Mouse (Mus musculus) cerebellum, adult 2 months (tissue): Measurements from ENCODE around the gene Tut4. TPM values are rescaled to one million over a fixed set of nuclear protein-coding genes. Genes with fewer than 3 reads are reported as not detected.
A peak's percentile ranks its signal among the peaks of the same experiment; 100 is the strongest.

Experiments
- DNase-seq, 2 experiments: peaks; one replicate each; pipeline ENCODE4 v3.0.0; 2021
- H3K27ac ChIP-seq: fragments of 200-500 bp; 2 replicates; pipeline ENCODE4 v1.5.1; 2012; ENCODE audit warnings: low read length, control low read depth, inconsistent platforms; ENCODE audit not compliant: insufficient read depth
- H3K27me3 ChIP-seq: fragments of 200-500 bp; 2 replicates; pipeline ENCODE4 v1.6.1; 2012; ENCODE audit warnings: inconsistent platforms, mild to moderate bottlenecking, low read length, moderate library complexity; ENCODE audit not compliant: control insufficient read depth, insufficient read depth
- H3K4me1 ChIP-seq: fragments of 200-500 bp; 2 replicates; pipeline ENCODE4 v1.6.1; 2011; ENCODE audit warnings: low read length; ENCODE audit not compliant: control insufficient read depth, insufficient read depth
- H3K4me3 ChIP-seq: fragments of 200-500 bp; replicated peaks from 2 replicates; pipeline ENCODE3; 2011; ENCODE audit warnings: mild to moderate bottlenecking, low read depth, low read length, control low read depth; ENCODE audit not compliant: insufficient read depth
- CTCF ChIP-seq: fragments of 200-500 bp; IDR thresholded peaks from 2 replicates; pipeline ENCODE4 v1.5.1; 2011; ENCODE audit warnings: low read depth, mild to moderate bottlenecking, control low read depth, low read length, moderate library complexity, borderline replicate concordance; ENCODE audit not compliant: insufficient read depth
- POLR2A ChIP-seq: fragments of 200-500 bp; IDR thresholded peaks from 2 replicates; pipeline ENCODE4 v1.6.1; 2011; ENCODE audit warnings: low read length, control low read depth, borderline replicate concordance; ENCODE audit not compliant: insufficient read depth
- WGBS: fragments of 180-500 bp; shearing (Covaris S2); methylation state at CpG from one replicate; pipeline ENCODE4 v1.1.7; 2018; 5-methylcytosine and 5-hydroxymethylcytosine counted together
- polyA plus RNA-seq: library from polyadenylated mRNA; depleted of rRNA; stranded (reverse); fragments of >200 nt; gene quantifications from 2 replicates; pipeline ENCODE4 v1.2.3, GENCODE M21; 2012

Gene Tut4
- polyA plus RNA-seq, 1 experiment = 76.7 TPM

DNA sequence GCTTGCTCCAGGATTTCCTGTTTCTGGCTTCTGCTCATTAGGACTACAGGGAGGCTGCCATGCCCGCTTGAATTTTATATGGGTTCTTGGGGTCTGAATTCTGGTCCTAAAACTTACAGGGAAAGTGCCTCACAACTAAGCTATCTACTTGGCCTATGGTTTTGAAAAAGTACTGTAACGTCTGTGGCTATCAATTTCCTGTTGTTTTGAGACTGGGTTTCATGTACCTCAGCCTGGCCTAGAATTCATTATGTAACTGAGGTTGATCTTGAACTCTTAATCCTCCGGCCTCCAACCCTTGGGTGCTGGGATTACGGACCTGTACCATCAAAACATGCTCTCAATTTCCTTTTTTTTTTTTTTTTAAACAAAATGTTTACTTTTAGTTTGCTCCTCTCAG lies 25.0 kb upstream of the Tut4 start:
- TF ChIP-seq CTCF = no peak
- no peak for TF ChIP-seq POLR2A
- DNase-seq = no peak
- Histone ChIP-seq H3K27me3 (no peaks in the 10 kb centered on the region), H3K4me1 (peaks cover 3% of the 10 kb centered on the region; the same call in 1 of the 2 replicates), H3K4me3 (no peak overlapping the region), H3K27ac (no peak overlapping the region)
- WGBS = 88% methylated on average over 4 of the region's 4 CpGs

GRCm38 (mm10) chr4:108434781-108435180 lies 24.4 kb upstream of the Tut4 start:
- no peak overlapping the region for H3K27ac ChIP-seq
- H3K4me1 ChIP-seq = peaks cover 3% of the 10 kb centered on the region; the same call in 1 of the 2 replicates
- no peak for TF ChIP-seq CTCF
- TF ChIP-seq POLR2A = no peak
- no peaks in the 10 kb centered on the region for H3K27me3 ChIP-seq
- no peak for DNase-seq
- WGBS = over 99% methylated on average over 3 of the region's 3 CpGs
- no peak overlapping the region for H3K4me3 ChIP-seq

GRCm38 (mm10) chr4:108435646-108436045 lies 23.6 kb upstream of the Tut4 start:
- Histone ChIP-seq H3K4me3 (no peak overlapping the region), H3K4me1 (peaks cover 3% of the 10 kb centered on the region; the same call in 1 of the 2 replicates), H3K27me3 (no peaks in the 10 kb centered on the region), H3K27ac (no peak overlapping the region)
- TF ChIP-seq POLR2A (no peak), CTCF (no peak)
- 85% methylated on average over 3 of the region's 3 CpGs for WGBS
- DNase-seq = no peak

DNA sequence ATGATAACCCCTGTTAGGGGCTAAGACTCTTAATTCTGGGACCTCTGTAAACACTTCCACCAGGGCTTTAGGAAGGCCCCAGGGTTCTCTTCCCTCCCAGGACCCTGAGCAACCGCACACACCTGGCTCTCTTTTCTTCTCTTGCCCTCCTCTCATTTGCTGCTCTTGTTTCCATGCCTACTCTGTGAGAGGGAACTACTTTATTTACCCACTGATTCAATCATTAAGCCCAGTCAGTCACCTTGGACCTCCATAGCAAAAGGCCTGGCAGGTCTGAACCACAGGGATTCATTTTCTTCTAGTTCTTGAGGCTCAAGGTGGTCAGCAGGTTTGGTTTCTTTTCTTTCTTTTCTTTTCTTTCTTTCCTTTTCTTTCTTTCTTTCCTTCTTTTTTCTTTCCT lies 23.0 kb upstream of the Tut4 start:
- TF ChIP-seq CTCF = no peak
- TF ChIP-seq POLR2A = no peak
- no peak for DNase-seq
- H3K4me3 ChIP-seq = no peak overlapping the region
- 100% methylated on average over 1 of the region's 1 CpGs for WGBS
- peaks cover 3% of the 10 kb centered on the region; the same call in 1 of the 2 replicates for H3K4me1 ChIP-seq
- no peak overlapping the region for H3K27ac ChIP-seq
- no peaks in the 10 kb centered on the region for H3K27me3 ChIP-seq

DNA sequence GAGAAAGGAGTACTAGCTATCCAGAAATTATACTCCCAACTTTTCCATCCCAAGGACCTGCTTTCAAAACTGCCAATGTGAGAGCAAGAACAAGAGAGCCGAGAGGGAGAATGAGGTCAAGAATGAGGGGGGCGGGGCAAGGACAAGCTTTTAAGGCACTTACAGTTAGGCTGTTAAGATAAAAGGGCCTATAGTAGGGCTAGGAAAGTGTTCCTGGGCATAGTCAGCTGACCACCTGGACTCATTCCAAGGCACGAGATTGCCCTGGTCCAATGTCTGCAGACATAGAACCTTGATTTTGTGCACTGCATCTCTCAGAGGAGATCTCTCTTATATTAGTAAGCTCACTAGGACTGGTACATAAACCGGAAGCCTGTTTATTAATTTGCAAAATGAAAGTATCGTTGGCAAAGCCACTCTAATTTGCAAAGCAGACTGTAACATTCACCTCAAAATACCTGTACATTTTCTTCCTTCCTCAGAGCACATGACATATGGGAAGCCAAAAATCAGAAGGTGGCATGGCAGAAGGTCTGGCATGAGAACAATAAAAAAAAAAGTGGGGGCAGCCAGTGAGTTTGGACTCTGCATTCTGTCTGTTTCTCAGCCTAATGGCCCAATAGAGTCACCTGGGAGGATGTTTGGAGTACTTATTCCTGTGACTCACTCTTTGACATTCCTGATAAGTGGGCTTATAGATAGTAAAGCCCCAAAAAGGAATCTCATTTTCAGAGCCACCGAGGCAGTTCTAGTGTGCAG lies 21.0 kb upstream of the Tut4 start:
- DNase-seq = peak; percentile 63 to 80
- TF ChIP-seq POLR2A (no peak), CTCF (no peak)
- H3K4me1 ChIP-seq = peaks cover 3% of the 10 kb centered on the region; the same call in 1 of the 2 replicates
- peak overlapping the region; percentile 61 for H3K27ac ChIP-seq
- no peaks in the 10 kb centered on the region for H3K27me3 ChIP-seq
- 25% methylated on average over 6 of the region's 6 CpGs for WGBS
- H3K4me3 ChIP-seq = no peak overlapping the region

- WGBS = 84% methylated on average over 7 of the region's 7 CpGs
- no peaks in the 10 kb centered on the region for H3K27me3 ChIP-seq
- H3K27ac ChIP-seq = no peak overlapping the region
- no peak for DNase-seq
- no peaks in the 10 kb centered on the region for H3K4me1 ChIP-seq
- H3K4me3 ChIP-seq = no peak overlapping the region
- TF ChIP-seq POLR2A (no peak), CTCF (no peak)
Measured at GRCm38 (mm10) chr4:108448091-108448490, 11.1 kb upstream of the Tut4 start.

DNA sequence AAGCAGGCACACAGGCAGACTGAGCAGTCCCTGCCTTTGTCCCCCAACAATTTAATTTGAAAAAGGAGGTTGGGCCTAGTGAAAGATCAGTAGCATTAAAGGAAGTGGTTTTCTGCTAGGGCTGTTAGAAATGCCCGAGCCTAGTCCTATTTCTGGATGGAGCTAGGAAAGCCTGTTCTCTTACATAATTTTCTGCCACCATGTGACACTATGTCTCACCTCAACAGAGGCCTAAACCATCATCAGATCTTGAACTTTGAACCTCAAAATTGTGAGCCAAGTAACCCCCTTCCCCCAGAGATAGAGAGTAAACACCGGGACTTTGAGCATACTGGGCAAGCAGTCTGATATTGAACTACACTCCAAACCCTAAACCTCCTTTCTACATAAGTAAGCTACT lies 3.2 kb upstream of the Tut4 start:
- no peak for DNase-seq
- Histone ChIP-seq H3K27me3 (no peaks in the 10 kb centered on the region), H3K4me3 (no peak overlapping the region), H3K27ac (no peak overlapping the region), H3K4me1 (peaks cover 5% of the 10 kb centered on the region; the same call in 1 of the 2 replicates)
- WGBS = 81% methylated on average over 2 of the region's 2 CpGs
- TF ChIP-seq POLR2A (no peak), CTCF (no peak)

DNA sequence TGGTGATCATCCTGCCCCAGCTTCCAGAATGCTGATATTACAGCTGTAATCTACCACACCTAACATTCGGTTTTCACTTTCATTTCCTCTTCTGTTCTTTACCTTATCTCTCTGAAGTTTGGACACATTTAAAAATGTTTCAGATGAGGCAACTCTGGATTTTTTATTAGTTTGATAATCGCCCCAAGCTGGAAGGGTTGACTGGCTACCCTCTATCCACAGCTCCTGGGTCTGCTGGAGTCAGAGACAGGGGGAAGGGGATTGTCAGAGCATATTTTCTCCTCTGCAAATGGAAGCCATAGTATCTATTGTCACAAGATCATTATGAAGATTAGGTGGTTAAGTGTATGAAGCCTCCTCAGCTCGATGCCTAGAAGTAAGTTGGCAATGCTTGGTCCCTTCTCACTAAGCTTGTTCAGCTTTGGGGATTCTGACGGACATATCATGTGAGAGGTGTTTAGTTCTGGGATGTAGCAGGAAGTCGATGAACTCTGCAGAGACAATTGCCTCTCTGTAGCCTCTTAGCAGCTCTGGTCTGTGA lies 955 bp upstream of the Tut4 start:
- Histone ChIP-seq H3K27ac (no peak overlapping the region; the same call in 1 of the 2 replicates), H3K27me3 (no peaks in the 10 kb centered on the region), H3K4me1 (peaks cover 5% of the 10 kb centered on the region; the same call in 1 of the 2 replicates), H3K4me3 (peak overlapping the region; percentile 22)
- DNase-seq = no peak
- WGBS = 36% methylated on average over 5 of the region's 5 CpGs
- TF ChIP-seq POLR2A (no peak), CTCF (no peak)
